Mouse (Mus musculus): ENCODE results near the gene Cnnm1. TPM values are rescaled to one million over a fixed set of nuclear protein-coding genes. Genes with fewer than 3 reads are reported as not detected.

Cnnm1 gene
- total RNA-seq (2014; fragmentation: Nextera tagmentation) (0.27 and 2.5 TPM in 2 replicates), total RNA-seq (2017) (0.33 TPM in 1 of 2 replicates, not detected in the other)

DNA sequence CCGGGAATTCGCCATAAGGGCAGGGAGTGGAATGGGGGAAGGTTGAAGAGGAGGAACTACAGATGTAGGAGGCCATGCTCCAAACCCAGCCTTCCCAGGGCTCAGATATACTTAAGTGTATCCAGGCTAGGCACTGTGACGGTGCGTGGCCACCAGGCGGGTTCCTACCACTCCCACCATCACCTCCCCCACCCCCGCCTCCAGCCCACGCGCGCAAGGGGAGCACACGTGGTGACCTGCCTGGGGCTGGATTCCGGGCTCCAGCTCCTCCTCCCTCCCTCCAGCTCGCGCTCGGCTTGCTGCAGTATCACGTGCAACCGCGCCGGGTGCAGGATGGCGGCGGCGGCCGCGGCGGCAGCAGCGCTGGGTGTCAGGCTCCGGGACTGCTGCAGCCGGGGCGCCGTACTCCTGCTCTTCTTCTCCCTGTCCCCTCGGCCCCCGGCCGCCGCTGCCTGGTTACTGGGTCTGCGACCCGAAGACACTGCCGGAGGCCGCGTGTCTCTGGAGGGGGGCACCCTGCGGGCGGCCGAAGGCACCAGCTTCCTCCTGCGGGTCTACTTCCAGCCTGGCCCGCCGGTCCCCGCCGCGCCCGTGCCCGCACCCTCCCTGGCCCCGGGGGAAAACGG, at the start of gene Cnnm1:
Gene Cnnm1 (plus strand): TSS at position 325 of the 626 bp plus-strand sequence.
- peak; percentile 89 for ATAC-seq (replicated peaks; ENCODE audit: low FRiP score, low TSS enrichment, poor library complexity, severe bottlenecking)

DNA sequence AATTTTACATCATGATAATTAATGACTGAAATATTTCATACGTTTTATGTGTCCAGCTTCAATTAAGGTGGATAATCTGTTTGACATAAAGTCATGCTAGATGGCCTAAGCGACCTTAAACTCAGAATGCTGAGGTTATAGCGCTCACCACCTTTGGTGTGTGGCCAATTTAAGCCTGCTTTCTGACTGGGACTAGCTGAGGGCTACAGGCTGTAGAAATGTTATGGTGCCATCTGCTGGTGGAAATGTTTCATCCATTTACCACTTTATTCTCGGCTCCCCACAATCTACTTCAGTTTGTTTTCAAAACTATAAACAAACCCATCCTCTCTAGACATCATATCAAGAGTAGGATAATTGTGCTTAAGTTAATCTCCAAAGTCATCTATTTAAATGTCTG, 43.9 kb upstream of the Cnnm1 start:
- ATAC-seq (replicated peaks; ENCODE audit: low FRiP score, low TSS enrichment, poor library complexity, severe bottlenecking): 0 out of 2 replicates have a peak, but pooled peaks have one; percentile 63

DNA sequence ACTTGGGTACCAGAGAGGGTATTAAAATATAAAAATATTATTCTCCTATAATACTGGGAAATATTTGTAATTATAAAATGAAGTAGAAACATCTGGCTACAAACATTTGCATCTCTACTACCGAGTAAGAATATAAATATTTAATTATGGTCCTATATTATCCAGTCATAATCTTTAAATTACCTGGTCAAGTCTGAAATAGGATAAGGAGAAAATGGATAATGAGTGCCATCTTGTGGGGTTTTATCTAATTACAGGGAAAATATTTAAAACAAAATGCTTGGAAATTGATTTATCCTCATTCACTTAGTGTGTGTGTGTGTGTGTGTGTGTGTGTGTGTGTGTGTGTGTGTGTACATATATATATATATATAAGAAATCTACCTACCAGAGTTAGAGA, 33.1 kb upstream of the Cnnm1 start:
- no peak for ATAC-seq (replicated peaks; ENCODE audit: low FRiP score, low TSS enrichment, poor library complexity, severe bottlenecking)

DNA sequence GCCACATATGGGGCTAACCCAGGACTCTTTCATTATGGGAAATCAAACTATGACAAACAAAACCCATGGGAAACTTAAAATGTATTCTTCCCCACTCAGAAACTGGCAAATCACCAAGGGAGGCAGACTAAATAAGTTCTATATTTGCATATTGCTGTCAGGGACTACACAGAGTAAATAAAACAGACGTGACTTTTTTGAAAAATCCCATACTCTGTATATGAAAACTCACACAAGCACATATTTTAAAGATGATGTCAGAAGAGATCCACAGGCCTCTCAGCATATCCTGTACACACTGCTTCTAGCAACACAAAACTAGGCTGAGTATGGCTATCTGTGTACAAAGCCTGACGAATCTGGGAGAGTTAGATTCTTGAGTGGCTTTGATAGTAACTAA, 24.7 kb upstream of the Cnnm1 start:
- no peak for ATAC-seq (replicated peaks; ENCODE audit: low FRiP score, low TSS enrichment, poor library complexity, severe bottlenecking)

DNA sequence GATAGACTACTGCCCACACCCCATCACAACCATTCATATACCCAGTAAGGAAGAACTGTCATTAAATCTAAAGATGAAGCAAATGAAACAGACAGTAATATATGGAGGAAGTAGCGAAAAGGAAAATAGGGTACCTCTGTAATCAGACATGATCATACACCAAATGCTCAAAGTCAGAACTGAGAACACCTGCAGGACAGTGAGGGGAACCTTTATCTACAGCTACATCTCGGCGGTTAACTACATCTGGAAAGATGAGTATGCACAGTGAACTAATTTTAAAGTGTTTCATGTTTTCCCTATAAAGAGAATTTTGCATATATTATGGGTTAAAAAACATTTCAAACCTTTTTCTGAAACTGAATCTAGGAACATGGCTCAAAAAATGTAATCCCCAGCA, 19.7 kb upstream of the Cnnm1 start:
- no peak for ATAC-seq (replicated peaks; ENCODE audit: low FRiP score, low TSS enrichment, poor library complexity, severe bottlenecking)

DNA sequence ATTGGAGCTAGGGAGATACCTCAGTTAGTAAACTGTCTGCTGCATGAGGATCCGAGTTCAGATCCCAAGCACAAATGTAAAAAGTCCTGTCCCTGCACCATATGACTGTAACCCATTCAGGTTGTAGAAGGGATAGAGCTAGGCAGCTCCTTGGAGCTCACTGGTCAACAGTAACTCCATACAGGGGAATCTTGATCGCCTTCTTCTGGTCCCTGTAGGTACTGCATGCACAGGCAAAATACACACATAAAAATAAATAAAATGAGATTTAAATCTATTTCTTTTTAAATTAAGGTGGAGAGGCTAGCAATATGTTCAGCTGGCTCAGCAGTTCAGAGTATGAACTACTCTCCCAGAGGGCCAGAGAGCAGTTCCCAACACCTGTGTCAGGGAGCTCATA, 16.2 kb upstream of the Cnnm1 start:
- ATAC-seq (replicated peaks; ENCODE audit: low FRiP score, low TSS enrichment, poor library complexity, severe bottlenecking): no peak

DNA sequence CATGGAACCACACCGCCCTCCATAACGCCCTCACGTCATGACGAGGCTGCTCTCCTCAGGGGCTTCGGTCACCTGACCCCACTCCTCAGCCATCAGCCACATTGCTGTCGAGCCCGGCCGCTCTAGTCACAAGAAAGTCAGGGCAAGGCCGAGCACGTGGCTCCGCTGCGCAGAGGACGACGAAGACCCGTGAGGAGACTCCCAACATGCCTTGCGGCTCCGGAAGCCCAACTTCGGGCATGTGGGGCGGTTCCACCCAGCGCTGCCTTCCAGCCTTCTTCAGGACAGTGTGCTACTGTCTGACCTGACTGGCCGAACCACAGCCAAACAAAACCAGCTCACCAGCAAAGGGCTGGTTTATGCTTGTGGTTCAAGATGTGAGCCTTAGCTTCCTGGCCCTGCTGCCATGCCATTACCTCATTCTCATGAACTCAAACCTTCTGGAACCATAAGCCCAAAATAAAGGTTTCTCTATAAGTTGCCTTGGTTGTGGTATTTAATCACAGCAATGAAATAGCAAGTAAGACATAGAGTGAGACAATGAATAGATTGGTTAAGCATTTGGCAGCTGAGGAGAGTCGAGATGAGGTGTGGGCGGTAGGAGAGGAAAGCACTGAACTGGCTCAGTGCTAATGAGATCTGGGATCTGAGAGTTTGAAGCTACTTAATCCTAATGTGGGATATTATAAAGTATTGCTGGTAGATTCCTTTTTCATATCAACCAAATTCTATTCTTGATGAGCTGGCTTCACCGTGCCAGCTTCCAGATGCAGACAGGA, 12.6 kb upstream of the Cnnm1 start:
- ATAC-seq (replicated peaks; ENCODE audit: low FRiP score, low TSS enrichment, poor library complexity, severe bottlenecking): no peak

DNA sequence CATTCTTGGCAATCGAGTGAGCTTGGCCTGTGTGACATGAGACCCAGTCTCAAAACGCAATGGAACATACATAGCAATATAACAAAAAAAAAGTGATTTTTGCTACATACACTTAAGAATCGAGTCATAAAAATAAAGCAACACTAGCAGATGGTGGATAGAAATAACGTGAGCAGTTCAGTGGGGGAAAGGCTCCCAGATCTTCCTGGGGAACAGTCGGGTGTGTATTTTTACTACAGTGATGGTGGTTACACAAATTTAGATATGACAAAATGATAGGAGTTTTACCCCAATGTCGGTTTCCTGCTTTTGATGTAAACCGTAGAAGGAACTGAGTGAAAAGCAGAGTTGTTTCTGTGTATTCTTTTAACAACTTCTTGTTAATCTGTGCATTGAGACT, 990 bp upstream of the Cnnm1 start:
- no peak for ATAC-seq (replicated peaks; ENCODE audit: low FRiP score, low TSS enrichment, poor library complexity, severe bottlenecking)

DNA sequence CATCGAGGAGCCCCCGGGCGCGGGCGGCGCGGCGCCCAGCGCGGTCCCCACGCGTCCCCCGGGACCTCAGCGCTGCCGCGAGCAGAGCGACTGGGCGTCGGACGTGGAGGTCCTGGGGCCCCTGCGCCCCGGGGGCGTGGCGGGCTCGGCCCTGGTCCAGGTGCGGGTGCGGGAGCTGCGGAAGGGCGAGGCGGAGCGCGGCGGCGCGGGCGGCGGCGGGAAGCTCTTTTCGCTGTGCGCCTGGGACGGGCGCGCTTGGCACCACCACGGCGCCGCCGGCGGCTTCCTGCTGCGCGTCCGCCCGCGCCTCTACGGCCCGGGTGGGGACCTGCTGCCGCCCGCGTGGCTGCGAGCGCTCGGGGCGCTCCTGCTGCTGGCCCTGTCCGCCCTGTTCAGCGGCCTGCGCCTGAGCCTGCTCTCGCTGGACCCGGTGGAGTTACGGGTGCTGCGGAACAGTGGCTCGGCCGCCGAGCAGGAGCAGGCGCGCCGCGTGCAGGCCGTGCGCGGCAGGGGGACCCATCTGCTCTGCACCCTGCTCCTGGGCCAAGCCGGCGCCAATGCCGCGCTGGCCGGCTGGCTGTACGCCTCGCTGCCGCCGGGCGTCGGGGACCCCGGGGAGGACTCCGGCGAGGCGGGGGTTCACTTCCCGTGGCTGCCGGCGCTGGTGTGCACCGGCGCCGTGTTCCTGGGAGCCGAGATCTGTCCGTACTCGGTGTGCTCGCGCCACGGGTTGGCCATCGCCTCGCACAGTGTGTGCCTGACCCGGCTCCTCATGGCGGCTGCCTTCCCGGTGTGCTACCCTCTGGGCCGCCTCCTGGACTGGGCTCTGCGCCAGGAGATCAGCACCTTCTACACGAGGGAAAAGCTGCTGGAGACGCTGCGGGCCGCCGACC, 778 bp downstream of the Cnnm1 start:
- no peak for ATAC-seq (replicated peaks; ENCODE audit: low FRiP score, low TSS enrichment, poor library complexity, severe bottlenecking)

DNA sequence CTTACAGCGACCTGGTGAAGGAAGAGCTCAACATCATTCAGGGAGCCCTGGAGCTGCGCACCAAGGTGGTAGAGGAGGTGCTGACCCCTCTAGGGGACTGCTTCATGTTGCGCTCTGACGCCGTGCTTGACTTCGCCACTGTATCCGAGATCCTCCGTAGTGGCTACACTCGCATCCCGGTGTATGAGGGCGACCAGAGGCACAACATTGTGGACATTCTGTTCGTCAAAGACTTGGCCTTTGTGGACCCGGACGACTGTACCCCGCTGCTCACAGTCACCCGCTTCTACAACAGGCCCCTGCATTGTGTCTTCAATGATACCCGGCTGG, 1.4 kb downstream of the Cnnm1 start:
- ATAC-seq (replicated peaks; ENCODE audit: low FRiP score, low TSS enrichment, poor library complexity, severe bottlenecking): no peak

DNA sequence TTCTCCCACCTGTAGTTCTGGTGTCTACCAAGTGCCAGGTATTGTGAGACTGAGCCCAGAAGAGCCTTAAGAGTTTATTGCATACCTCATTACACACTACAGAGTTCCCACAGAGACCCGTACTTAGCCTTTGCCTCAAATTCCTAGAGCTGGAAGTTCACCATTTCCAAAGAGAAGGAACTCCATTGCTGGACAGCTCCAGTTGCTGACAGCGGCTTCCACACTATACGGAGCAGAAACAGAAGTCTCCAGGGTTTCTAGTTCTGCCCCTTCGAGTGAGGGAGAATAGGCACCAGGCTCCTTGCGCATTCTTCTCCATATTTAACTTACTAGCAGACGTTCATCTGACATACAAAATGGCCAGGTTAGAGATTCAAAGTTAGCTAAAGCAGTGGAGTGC, 2.0 kb downstream of the Cnnm1 start:
- ATAC-seq (replicated peaks; ENCODE audit: low FRiP score, low TSS enrichment, poor library complexity, severe bottlenecking): no peak

DNA sequence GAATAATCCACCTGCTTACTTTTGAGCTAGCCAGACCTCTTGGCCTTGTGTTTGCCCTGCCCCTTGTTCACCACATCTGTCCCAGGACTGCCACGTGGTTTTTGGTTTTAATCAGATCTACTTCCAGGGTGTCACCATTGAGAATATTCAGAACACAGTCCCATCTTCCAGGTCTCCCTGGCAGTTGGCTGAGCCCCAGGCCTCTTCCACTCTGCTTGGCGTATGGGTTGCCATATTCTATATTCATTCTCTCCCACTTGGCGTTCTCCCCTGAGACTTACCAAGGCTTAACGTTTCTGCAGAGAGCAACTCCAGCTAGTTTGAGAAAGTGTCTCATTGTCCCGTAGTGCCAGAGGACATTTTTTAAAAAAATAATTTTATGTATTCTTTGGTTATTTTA, 2.7 kb downstream of the Cnnm1 start:
- ATAC-seq (replicated peaks; ENCODE audit: low FRiP score, low TSS enrichment, poor library complexity, severe bottlenecking): no peak

DNA sequence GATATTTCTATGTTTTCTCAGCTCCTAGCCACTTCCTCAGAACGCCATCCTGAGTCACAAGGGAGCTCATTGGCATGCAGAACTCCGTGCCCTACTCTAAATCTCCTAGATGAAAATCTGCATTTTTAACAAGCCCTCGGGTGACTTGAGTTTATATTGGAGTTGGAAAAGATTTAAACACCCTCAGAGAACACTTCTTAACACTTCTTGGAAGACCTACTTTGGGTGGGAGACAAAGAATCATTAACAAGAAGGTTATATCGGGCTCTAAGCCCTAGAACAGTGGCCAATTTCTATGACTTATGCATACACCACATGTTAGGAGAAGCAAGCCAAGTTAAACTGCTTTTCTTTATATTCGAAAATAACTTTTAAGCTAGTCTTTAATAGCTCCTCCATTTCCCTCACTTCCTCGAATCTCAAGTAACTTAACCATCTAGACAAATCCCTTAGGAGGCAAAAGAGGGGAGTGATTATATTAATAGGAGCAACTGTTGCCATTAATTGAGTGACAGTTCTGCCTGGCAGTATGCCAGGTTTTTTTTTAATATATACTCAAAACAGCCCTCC, 4.5 kb downstream of the Cnnm1 start:
- no peak for ATAC-seq (replicated peaks; ENCODE audit: low FRiP score, low TSS enrichment, poor library complexity, severe bottlenecking)

DNA sequence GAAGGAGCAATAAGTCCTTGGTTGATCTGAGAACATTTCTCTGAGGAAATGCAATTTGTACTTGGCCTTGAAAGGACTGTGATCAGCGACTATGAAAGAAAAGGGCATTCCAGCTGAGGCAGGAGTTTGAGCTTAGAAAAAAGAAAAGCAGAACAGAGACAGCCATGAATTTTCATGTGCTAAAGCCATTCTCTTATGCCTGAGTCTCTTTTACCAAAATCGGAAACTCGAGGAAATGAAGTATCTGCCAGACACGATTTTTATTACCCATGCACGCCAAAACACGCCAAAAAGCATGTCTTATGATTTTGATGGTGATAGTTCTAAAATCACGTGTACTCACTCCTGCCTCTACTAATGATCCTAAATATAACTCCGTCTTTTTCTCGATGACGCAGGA, 11.3 kb downstream of the Cnnm1 start:
- no peak for ATAC-seq (replicated peaks; ENCODE audit: low FRiP score, low TSS enrichment, poor library complexity, severe bottlenecking)

DNA sequence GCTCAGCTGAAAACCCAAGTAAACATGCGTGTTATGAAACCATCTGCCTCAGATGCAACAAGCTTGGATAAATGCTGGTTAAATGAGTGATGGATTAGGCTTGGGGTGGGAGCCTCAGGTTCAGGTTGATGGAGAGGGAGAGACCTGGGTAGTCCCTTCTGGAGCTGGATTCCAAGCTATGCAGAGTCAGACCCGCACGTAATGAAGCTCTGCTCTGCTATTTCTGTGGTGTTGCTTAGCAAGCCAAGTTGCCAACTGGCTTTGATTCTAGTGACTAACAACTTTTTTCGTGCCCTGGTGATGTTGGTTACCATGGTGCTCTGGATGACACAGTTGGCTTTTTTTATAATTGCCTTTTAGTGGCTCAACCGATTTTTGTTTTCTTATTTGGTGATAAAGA, 11.9 kb downstream of the Cnnm1 start:
- ATAC-seq (replicated peaks; ENCODE audit: low FRiP score, low TSS enrichment, poor library complexity, severe bottlenecking): no peak

DNA sequence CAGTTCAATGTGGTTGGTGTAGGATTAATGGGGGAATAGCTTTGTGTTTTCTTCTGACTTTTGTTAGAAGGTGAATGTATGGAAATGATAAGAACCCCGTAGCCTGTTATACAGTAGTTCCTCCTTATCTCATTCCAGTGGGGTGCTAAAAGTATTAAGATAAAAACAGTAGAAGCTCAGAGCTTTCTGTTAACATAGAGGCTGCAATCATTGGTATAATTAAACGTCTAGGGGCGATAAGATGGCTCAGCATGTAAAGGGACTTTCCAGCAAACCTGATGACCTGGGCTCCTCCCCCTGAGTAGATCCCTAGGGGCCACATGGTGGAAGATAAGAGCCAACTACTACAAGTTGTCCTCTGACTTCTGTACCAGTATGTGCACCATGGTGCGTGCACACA, 12.8 kb downstream of the Cnnm1 start:
- ATAC-seq (replicated peaks; ENCODE audit: low FRiP score, low TSS enrichment, poor library complexity, severe bottlenecking): peak; percentile 99

DNA sequence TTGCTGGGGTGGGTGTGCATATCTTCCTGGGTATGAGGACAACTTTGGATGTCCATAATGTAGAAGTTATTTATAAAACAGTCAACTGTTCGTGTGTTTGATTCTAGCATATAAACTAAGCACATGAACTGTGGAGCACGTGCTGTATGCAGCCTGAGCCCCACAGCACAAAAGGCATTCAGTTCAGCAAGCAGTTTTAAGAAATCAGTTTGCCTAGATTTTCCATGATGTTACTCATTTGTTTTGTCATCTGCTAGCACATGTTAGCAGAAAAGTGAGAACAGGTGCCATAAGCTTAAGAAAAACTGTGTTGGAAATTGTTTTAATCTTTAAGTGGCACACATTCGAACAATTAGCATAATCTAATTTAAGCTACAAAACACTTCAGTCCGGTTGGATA, 19.7 kb downstream of the Cnnm1 start:
- no peak for ATAC-seq (replicated peaks; ENCODE audit: low FRiP score, low TSS enrichment, poor library complexity, severe bottlenecking)

DNA sequence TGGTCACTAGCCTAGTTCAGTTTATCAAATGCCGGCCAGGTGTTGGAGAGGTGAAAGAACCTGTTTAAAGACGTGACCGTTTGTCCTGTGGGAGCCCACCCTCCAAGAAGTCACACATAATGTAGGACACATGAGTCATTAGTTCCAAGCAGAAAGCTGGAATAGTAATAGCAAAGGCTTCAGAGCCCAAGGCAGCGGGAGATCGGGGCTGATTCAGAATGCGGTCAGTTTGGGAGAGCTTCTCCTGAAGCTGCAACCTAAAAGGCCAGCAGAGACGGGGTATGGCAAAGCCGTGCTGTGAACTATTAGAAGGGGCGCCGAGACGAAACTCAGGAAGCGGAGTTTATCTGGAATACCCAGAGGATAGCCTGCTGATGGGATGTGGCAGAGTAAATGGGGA, 20.2 kb downstream of the Cnnm1 start:
- ATAC-seq (replicated peaks; ENCODE audit: low FRiP score, low TSS enrichment, poor library complexity, severe bottlenecking): no peak

DNA sequence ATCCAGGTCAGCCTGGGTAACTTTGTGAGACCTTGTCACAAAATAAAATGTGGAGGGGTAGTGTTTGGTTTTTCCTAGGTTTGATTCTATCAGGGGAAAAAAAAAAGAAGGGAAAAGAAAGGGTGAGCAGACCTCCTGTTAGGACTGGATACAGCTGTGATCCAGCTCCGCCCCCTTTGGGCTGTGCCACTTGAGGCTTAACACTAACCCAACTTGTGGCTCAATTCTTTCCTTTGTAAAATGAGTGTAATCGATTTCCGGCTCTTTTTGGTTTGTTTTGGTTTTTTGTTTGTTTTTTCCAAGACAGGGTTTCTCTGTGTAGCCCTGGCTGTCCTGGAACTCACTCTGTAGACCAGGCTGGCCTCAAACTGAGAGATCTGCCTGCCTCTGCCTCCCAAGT, 21.9 kb downstream of the Cnnm1 start:
- no peak for ATAC-seq (replicated peaks; ENCODE audit: low FRiP score, low TSS enrichment, poor library complexity, severe bottlenecking)
